Mouse (Mus musculus) limb, embryonic 11.5 days (tissue): ENCODE results near the gene Ell. TPM values are rescaled to one million over a fixed set of nuclear protein-coding genes. Genes with fewer than 3 reads are reported as not detected.

Experiments used
- polyA plus RNA-seq: library from polyadenylated mRNA; unstranded; fragments of >200 nt; fragmentation: Nextera tagmentation; extraction: Ambion mirVana; gene quantifications from 2 replicates; pipeline ENCODE4 v1.2.1, GENCODE M21; 2014

Ell gene
- polyA plus RNA-seq, 1 experiment from 2014 or later, result 20.1 TPM

Other genes with a start within 250 kb of the Ell start
- gene Ddx49, start 237.0 kb upstream of the Ell start, polyA plus RNA-seq, result 55.8 and 62.1 TPM in 2 replicates
- 263 and 281 TPM in 2 replicates for gene Cope, start 236.9 kb upstream of the Ell start, polyA plus RNA-seq
- gene Cers1, start 223.7 kb upstream of the Ell start, polyA plus RNA-seq, result 4.7 and 6.0 TPM in 2 replicates
- gene Gdf1, start 209.6 kb upstream of the Ell start, polyA plus RNA-seq, result 2.9 and 4.2 TPM in 2 replicates
- gene Upf1, start 186.2 kb upstream of the Ell start, polyA plus RNA-seq, result 23.2 and 25.1 TPM in 2 replicates
- gene Comp, start 165.9 kb upstream of the Ell start, polyA plus RNA-seq, result 0.43 and 0.50 TPM in 2 replicates
- gene Crtc1, start 99.9 kb upstream of the Ell start, polyA plus RNA-seq, result 16.6 and 19.8 TPM in 2 replicates
- 18.9 and 21.7 TPM in 2 replicates for gene Klhl26, start 62.5 kb upstream of the Ell start, polyA plus RNA-seq
- 20.0 and 20.8 TPM in 2 replicates for gene Tmem59l, start 52.1 kb upstream of the Ell start, polyA plus RNA-seq
- gene Crlf1, start 46.3 kb upstream of the Ell start, polyA plus RNA-seq, result 85.8 and 102 TPM in 2 replicates
- 126 and 138 TPM in 2 replicates for gene Rex1bd, start 32.7 kb upstream of the Ell start, polyA plus RNA-seq
- 926 and 927 TPM in 2 replicates for gene Uba52, start 28.7 kb upstream of the Ell start, polyA plus RNA-seq
- 221 and 233 TPM in 2 replicates for gene Fkbp8, start 11.7 kb upstream of the Ell start, polyA plus RNA-seq
- 47.0 and 47.6 TPM in 2 replicates for gene Kxd1, start 11.5 kb upstream of the Ell start, polyA plus RNA-seq
- gene Isyna1, start 54.9 kb downstream of the Ell start, polyA plus RNA-seq, result 100 and 114 TPM in 2 replicates
- gene Ssbp4, start 69.4 kb downstream of the Ell start, polyA plus RNA-seq, result 167 and 177 TPM in 2 replicates
- 0.57 TPM in 2 replicates for gene Lrrc25, start 76.7 kb downstream of the Ell start, polyA plus RNA-seq
- gene Gdf15, start 93.0 kb downstream of the Ell start, polyA plus RNA-seq, result 0.15 TPM in 1 of 2 replicates, not detected in the other
- gene Pgpep1, start 120.9 kb downstream of the Ell start, polyA plus RNA-seq, result 48.9 and 59.4 TPM in 2 replicates
- 356 and 388 TPM in 2 replicates for gene Lsm4, start 133.8 kb downstream of the Ell start, polyA plus RNA-seq
- 104 and 109 TPM in 2 replicates for gene Jund, start 159.5 kb downstream of the Ell start, polyA plus RNA-seq
- gene Iqcn, start 164.0 kb downstream of the Ell start, polyA plus RNA-seq, result not detected in 2 replicates
- not detected in 2 replicates for gene Gm3336, start 179.1 kb downstream of the Ell start, polyA plus RNA-seq
- gene Pde4c, start 184.3 kb downstream of the Ell start, polyA plus RNA-seq, result 0.08 and 0.13 TPM in 2 replicates
- 11.6 and 12.3 TPM in 2 replicates for gene Rab3a, start 215.2 kb downstream of the Ell start, polyA plus RNA-seq
- gene Mpv17l2, start 221.5 kb downstream of the Ell start, polyA plus RNA-seq, result 23.1 and 23.6 TPM in 2 replicates
- gene Pik3r2, start 237.3 kb downstream of the Ell start, polyA plus RNA-seq, result 46.9 and 48.3 TPM in 2 replicates